Mouse (Mus musculus) gastrocnemius, postnatal 10 days (tissue): ENCODE results near the gene Tmem208. TPM values are rescaled to one million over a fixed set of nuclear protein-coding genes. Genes with fewer than 3 reads are reported as not detected.
A peak's percentile ranks its signal among the peaks of the same experiment; 100 is the strongest.
"Not testable (repeated sequence)": the region's sequence is repeated elsewhere in the genome, so short reads cannot be mapped to it uniquely, and the experiment has no call there.

Experiments used
- DNase-seq: peaks from one replicate; pipeline ENCODE4 v3.0.0; 2021; ENCODE audit warnings: mixed read lengths
- long read RNA-seq, 2 experiments: library from polyadenylated mRNA; stranded (forward); transcript quantifications; one replicate each; pipeline ENCODE4 v2.0.0; 2021
- total RNA-seq, 2 experiments: library from RNA; stranded (reverse); gene quantifications; 2 replicates each; pipeline ENCODE4 v1.2.3; 2021

The Tmem208 gene
- 10 to 100 TPM; 23.6 to 27.1 TPM for total RNA-seq
- long read RNA-seq, experiment 1, transcript Tmem208-201 (6 exons, 785 nt): major isoform, 7 of 8 reads
- long read RNA-seq, experiment 1, partial matches to known transcripts: 1 of 8 reads
- long read RNA-seq, experiment 1, other reads (novel, unspliced or antisense): 0 of 8 reads
- long read RNA-seq, experiment 2, transcript Tmem208-201 (6 exons, 785 nt): major isoform, 8 of 25 reads
- long read RNA-seq, experiment 2, transcript Tmem208-205 (6 exons, 801 nt): minor isoform, 6 of 25 reads
- long read RNA-seq, experiment 2, partial matches to known transcripts: 5 of 25 reads
- long read RNA-seq, experiment 2, other reads (novel, unspliced or antisense): 4 of 25 reads

GRCm38 (mm10) chr8:105326141-105326672, at the start of gene Tmem208, which contains the start of gene Lrrc29:
Gene Tmem208 (plus strand): TSS chr8:105326354.
Gene Lrrc29 (minus strand): TSS chr8:105326278.
- DNase-seq: peak; percentile 97

- DNase-seq: peak; percentile 91
Observed at GRCm38 (mm10) chr8:105278911-105279334, 47.2 kb upstream of the Tmem208 start.

GRCm38 (mm10) chr8:105280567-105280966, 45.6 kb upstream of the Tmem208 start:
- DNase-seq: no peak

- DNase-seq: no peak
Observed at GRCm38 (mm10) chr8:105281821-105282220, 44.3 kb upstream of the Tmem208 start.

- no peak for DNase-seq
Observed at GRCm38 (mm10) chr8:105282239-105282638, 43.9 kb upstream of the Tmem208 start.

- DNase-seq: peak; percentile 64
Observed at GRCm38 (mm10) chr8:105283074-105283473, 43.1 kb upstream of the Tmem208 start.

- DNase-seq: no peak
Observed at GRCm38 (mm10) chr8:105285514-105285913, 40.6 kb upstream of the Tmem208 start.

GRCm38 (mm10) chr8:105286907-105287306, 39.2 kb upstream of the Tmem208 start:
- no peak for DNase-seq

GRCm38 (mm10) chr8:105288231-105288630, 37.9 kb upstream of the Tmem208 start:
- no peak for DNase-seq

GRCm38 (mm10) chr8:105288958-105289732, 37.0 kb upstream of the Tmem208 start:
- DNase-seq: peak; percentile 93

- peak; percentile 43 for DNase-seq
Observed at GRCm38 (mm10) chr8:105289805-105290460, 36.2 kb upstream of the Tmem208 start, which contains the start of gene 4931428F04Rik. Gene 4931428F04Rik (minus strand): TSS chr8:105289864.

- peak; percentile 99 for DNase-seq
Observed at GRCm38 (mm10) chr8:105290554-105291314, 35.4 kb upstream of the Tmem208 start.

- DNase-seq: not testable (repeated sequence)
Observed at GRCm38 (mm10) chr8:105291364-105291763, 34.8 kb upstream of the Tmem208 start.

GRCm38 (mm10) chr8:105291802-105292201, 34.4 kb upstream of the Tmem208 start:
- DNase-seq: not testable (repeated sequence)

GRCm38 (mm10) chr8:105292471-105292870, 33.7 kb upstream of the Tmem208 start:
- DNase-seq: no peak

- no peak for DNase-seq
Observed at GRCm38 (mm10) chr8:105293405-105293804, 32.7 kb upstream of the Tmem208 start.

GRCm38 (mm10) chr8:105294776-105295175, 31.4 kb upstream of the Tmem208 start:
- DNase-seq: no peak

- DNase-seq: no peak
Observed at GRCm38 (mm10) chr8:105295256-105295655, 30.9 kb upstream of the Tmem208 start.

GRCm38 (mm10) chr8:105295895-105296573, 30.1 kb upstream of the Tmem208 start, which contains the start of gene Exoc3l:
Gene Exoc3l (minus strand): TSS chr8:105296101.
- no peak for DNase-seq

GRCm38 (mm10) chr8:105297511-105298192, 28.5 kb upstream of the Tmem208 start, which contains the start of gene E2f4:
Gene E2f4 (plus strand): TSS chr8:105297663.
- peak; percentile 90 for DNase-seq
